Mouse (Mus musculus) limb, embryonic 11.5 days (tissue): ENCODE measurements around the gene Trim33. TPM values are rescaled to one million over a fixed set of nuclear protein-coding genes. Genes with fewer than 3 reads are reported as not detected.
A peak's percentile ranks its signal among the peaks of the same experiment; 100 is the strongest.

Experiments used
- ATAC-seq: fragments of 200-750 bp; cut with Nextera tagmentation; 2 replicates; pipeline ENCODE4 v1.8.0; 2017; ENCODE audit warnings: low read depth; ENCODE audit not compliant: insufficient number of reproducible peaks, low FRiP score, low TSS enrichment
- DNase-seq: peaks from one replicate; pipeline ENCODE4 v3.0.0-alpha.2; 2015; ENCODE audit warnings: low spot score
- H3K27ac ChIP-seq: fragments of 300-500 bp; sonication (generic); replicated peaks from 2 replicates; pipeline ENCODE4 v1.5.1; 2014; ENCODE audit warnings: low read depth, mild to moderate bottlenecking, low read length
- H3K27me3 ChIP-seq: fragments of 300-500 bp; sonication (generic); 2 replicates; pipeline ENCODE4 v1.6.1; 2014; ENCODE audit warnings: mild to moderate bottlenecking, low read length, mixed read lengths; ENCODE audit not compliant: control insufficient read depth, insufficient read depth
- H3K36me3 ChIP-seq: fragments of 300-500 bp; sonication (generic); 2 replicates; pipeline ENCODE4 v1.6.1; 2014; ENCODE audit warnings: mild to moderate bottlenecking, low read length, moderate library complexity, mixed read lengths; ENCODE audit not compliant: control insufficient read depth, insufficient read depth
- H3K4me1 ChIP-seq: fragments of 300-500 bp; sonication (generic); 2 replicates; pipeline ENCODE4 v1.6.1; 2014; ENCODE audit warnings: low read length, mixed read lengths; ENCODE audit not compliant: control insufficient read depth, insufficient read depth
- H3K4me2 ChIP-seq: fragments of 300-500 bp; sonication (generic); 2 replicates; pipeline ENCODE4 v1.6.1; 2014; ENCODE audit warnings: low read depth, mild to moderate bottlenecking, moderate library complexity; ENCODE audit not compliant: severe bottlenecking
- H3K4me3 ChIP-seq: fragments of 300-500 bp; sonication (generic); 2 replicates; pipeline ENCODE4 v1.5.1; 2014; ENCODE audit warnings: low read depth, low read length
- H3K9ac ChIP-seq: fragments of 300-500 bp; sonication (generic); 2 replicates; pipeline ENCODE4 v1.6.1; 2014; ENCODE audit warnings: mild to moderate bottlenecking, low read length
- H3K9me3 ChIP-seq: fragments of 300-500 bp; sonication (generic); 2 replicates; pipeline ENCODE4 v1.6.1; 2016; ENCODE audit warnings: low read length; ENCODE audit not compliant: control insufficient read depth
- WGBS: fragments of 180-500 bp; shearing (Covaris S2); extraction: QIAGEN DNeasy Blood & Tissue Kit; methylation state at CpG from one replicate; pipeline ENCODE4 v1.1.7; 2014; 5-methylcytosine and 5-hydroxymethylcytosine counted together
- polyA plus RNA-seq: library from polyadenylated mRNA; unstranded; fragments of >200 nt; fragmentation: Nextera tagmentation; extraction: Ambion mirVana; gene quantifications from 2 replicates; pipeline ENCODE4 v1.2.1, GENCODE M21; 2014

Gene Trim33
- polyA plus RNA-seq, 1 experiment from 2014 or later, result 27.5 TPM

DNA sequence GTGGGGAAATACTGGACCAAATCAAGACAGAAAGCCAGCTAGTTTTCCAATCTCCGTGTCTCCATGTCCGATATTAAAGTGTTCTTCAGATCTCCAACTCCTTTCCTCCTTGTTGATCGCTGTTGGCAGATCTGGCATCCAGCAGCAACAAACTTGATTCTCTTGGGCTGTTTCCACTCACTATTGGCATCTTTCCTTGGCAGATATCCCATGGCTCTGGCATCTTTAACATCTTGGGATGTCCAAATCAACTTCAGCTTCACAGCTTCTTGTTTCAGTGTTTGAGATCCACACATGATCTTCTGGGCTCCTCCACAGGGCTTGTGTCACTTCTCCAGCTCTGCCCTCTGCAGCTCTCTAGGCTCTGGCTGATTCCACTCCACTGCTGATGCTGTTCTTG is 89.6 kb downstream of the Trim33 start:
- Histone ChIP-seq H3K36me3 (no peaks in the 10 kb centered on the region), H3K27ac (no peak overlapping the region), H3K4me3 (no peak overlapping the region), H3K4me2 (no peak overlapping the region), H3K9me3 (no peaks in the 10 kb centered on the region), H3K9ac (no peak overlapping the region), H3K27me3 (no peaks in the 10 kb centered on the region), H3K4me1 (no peaks in the 10 kb centered on the region)
- 94% methylated on average over 3 of the region's 3 CpGs for whole genome bisulfite sequencing
- ATAC-seq (no peak), DNase-seq (no peak)

DNA sequence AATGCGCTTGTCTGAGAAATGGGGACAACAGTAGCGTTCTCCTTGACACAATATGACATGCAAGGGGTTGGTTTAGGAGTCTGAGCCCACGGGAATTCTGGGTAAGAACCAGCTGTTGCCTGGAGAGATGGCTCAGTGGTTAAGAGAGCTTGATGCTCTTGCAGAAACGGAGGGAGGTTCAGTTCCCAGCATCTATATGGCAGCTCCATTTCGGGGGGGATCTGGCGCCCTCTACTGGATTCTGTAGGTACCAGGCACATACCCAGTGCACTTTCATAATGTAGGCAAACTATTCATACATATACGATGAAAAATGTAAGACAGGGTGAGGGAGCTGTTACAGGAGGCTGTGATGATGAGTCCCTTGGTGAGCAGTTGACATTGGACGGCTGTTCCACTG is 94.9 kb downstream of the Trim33 start:
- DNase-seq, result peak; percentile 66
- H3K4me2 ChIP-seq, result no peak overlapping the region
- no peaks in the 10 kb centered on the region for H3K36me3 ChIP-seq
- 43% methylated on average over 8 of the region's 8 CpGs for WGBS
- no peak overlapping the region for H3K9ac ChIP-seq
- H3K4me1 ChIP-seq, result peaks cover 3% of the 10 kb centered on the region; the same call in 1 of the 2 replicates
- no peaks in the 10 kb centered on the region for H3K9me3 ChIP-seq
- H3K27me3 ChIP-seq, result no peaks in the 10 kb centered on the region
- H3K4me3 ChIP-seq, result no peak overlapping the region
- no peak overlapping the region for H3K27ac ChIP-seq
- no peak for ATAC-seq

DNA sequence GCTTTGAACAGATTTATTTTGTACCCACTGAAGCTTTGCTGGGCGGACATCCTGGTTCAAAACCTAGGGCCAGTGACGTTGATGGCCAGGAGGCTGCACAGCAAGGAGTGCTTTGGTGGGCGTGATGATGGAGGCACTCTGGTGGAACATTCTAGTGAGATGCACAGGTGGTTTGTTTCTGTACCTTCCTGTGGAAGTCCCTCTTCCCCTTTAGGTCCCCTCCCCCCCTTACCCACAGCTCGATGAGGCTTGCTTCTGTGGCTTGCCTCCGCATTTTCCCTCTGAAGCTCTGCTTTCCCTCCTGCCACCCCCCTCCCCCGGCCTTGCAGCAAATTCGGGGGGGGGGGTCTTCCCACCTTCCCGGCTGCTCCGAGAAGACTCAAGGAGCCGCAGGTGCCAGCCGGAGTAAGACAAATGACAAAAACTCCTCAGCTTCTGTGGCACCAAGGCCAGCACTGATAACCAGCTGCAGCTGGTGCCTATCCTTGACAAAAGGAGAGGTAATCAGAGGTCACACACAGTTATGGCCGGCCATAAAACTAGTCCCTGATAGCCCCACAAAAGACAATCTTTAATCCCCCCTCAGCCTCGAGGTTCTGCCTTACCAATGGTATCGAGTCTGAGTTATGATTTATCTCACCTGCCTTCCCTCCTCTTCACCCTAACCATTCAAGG is 96.2 kb downstream of the Trim33 start:
- ATAC-seq (no peak), DNase-seq (no peak)
- Histone ChIP-seq H3K4me2 (no peak overlapping the region), H3K4me3 (no peak overlapping the region), H3K4me1 (peaks cover 3% of the 10 kb centered on the region; the same call in 1 of the 2 replicates), H3K9me3 (no peaks in the 10 kb centered on the region), H3K27ac (no peak overlapping the region), H3K27me3 (no peaks in the 10 kb centered on the region), H3K36me3 (no peaks in the 10 kb centered on the region), H3K9ac (no peak overlapping the region)
- WGBS, result 25% methylated on average over 14 of the region's 14 CpGs

DNA sequence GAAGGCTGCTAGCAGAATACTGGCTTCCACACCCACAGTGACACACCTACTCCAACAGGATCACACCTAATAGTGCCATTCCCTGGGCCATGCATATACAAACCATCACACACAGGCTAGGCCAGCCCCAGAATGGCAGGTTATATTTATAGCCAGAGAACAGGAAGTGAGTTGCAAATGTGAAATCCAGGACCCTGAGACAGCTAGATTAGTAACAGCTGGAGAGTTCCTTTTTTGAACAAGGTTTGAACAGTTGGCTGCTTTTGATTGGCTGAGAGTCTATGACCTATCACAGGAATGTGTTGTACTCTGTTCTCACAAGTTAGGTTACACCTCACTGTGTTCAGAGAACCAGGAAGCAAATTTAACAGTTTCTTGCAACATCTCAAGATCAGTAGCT is 98.9 kb downstream of the Trim33 start:
- peak; percentile 88 for ATAC-seq
- peak; percentile 55 for DNase-seq
- Histone ChIP-seq H3K4me2 (no peak overlapping the region), H3K4me1 (peaks cover 3% of the 10 kb centered on the region; the same call in 1 of the 2 replicates), H3K4me3 (no peak overlapping the region), H3K27me3 (no peaks in the 10 kb centered on the region), H3K9me3 (no peaks in the 10 kb centered on the region), H3K27ac (no peak overlapping the region), H3K9ac (no peak overlapping the region), H3K36me3 (no peaks in the 10 kb centered on the region)

DNA sequence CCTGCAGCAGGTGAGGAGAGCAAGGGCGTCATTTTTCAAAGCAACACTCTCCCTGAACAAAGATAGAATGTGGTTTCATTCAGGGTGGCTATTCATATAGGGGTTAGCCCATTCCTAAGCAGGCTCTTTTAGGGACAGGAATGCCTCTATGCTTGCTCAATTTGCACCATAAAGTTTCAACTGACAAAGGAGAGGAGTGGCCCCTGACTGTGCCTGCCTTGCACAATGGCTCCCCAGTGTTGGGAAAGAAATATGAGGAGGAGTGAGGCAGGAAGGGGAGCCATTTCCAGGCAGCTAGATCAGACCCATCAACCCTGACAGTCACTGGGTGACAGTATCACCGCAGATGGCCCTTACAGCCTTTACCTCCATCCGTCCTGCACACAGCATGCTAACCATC is 100.3 kb downstream of the Trim33 start:
- WGBS, result 79% methylated on average over 3 of the region's 3 CpGs
- H3K9ac ChIP-seq, result no peak overlapping the region
- H3K36me3 ChIP-seq, result no peaks in the 10 kb centered on the region
- H3K9me3 ChIP-seq, result no peaks in the 10 kb centered on the region
- ATAC-seq (no peak), DNase-seq (no peak)
- H3K27me3 ChIP-seq, result no peaks in the 10 kb centered on the region
- no peak overlapping the region for H3K4me3 ChIP-seq
- H3K4me2 ChIP-seq, result no peak overlapping the region
- no peak overlapping the region for H3K27ac ChIP-seq
- peaks cover 3% of the 10 kb centered on the region; the same call in 1 of the 2 replicates for H3K4me1 ChIP-seq

DNA sequence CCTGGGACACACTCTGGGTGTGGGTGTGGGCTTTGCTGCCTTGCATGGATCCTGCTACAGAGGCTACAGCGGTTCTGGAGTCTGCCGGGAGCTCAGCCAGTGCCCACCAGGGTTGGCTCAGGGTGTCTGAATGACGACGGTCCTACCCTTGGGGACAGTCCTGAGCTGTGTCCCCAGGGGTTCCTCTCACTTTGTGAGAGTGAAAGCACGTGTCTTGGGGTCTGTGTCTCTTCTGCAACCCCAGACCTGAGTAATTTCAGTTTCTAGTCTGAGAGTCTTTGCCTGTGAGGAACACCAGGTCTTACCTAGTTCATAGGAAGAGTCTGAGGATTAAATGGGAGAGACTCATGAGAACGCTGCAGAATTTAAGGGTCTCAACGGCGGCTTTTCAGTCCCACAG is 101.7 kb downstream of the Trim33 start:
- no peak overlapping the region for H3K9ac ChIP-seq
- WGBS, result 86% methylated on average over 8 of the region's 8 CpGs
- no peaks in the 10 kb centered on the region for H3K36me3 ChIP-seq
- no peaks in the 10 kb centered on the region for H3K9me3 ChIP-seq
- no peak overlapping the region for H3K4me2 ChIP-seq
- H3K4me1 ChIP-seq, result no peaks in the 10 kb centered on the region
- ATAC-seq (no peak), DNase-seq (no peak)
- H3K27ac ChIP-seq, result no peak overlapping the region
- H3K27me3 ChIP-seq, result no peaks in the 10 kb centered on the region
- H3K4me3 ChIP-seq, result no peak overlapping the region

DNA sequence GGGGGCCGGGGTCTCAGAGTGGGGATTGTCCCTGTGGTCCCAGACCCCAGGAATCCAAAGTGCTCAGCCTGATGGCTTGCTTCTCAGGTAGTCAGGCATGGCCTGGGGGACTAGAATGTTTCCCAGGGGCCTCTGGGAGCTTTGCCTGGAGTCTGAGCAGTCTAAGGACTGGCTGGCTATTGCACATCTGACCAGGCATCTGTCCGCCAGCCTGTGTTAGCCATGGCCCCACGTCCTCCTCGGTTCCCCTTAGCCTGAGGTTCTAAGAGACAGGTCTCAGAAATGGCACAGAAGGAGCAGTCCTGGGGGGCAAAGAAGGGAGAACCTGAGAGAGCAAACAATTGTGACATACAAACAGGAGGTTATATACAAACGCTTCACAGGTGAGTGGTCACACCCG is 102.3 kb downstream of the Trim33 start:
- no peak overlapping the region for H3K4me3 ChIP-seq
- H3K4me2 ChIP-seq, result no peak overlapping the region
- ATAC-seq (no peak), DNase-seq (no peak)
- H3K9ac ChIP-seq, result no peak overlapping the region
- H3K9me3 ChIP-seq, result no peaks in the 10 kb centered on the region
- H3K36me3 ChIP-seq, result no peaks in the 10 kb centered on the region
- 96% methylated on average over 6 of the region's 6 CpGs for WGBS
- H3K27me3 ChIP-seq, result no peaks in the 10 kb centered on the region
- H3K4me1 ChIP-seq, result no peaks in the 10 kb centered on the region
- no peak overlapping the region for H3K27ac ChIP-seq

DNA sequence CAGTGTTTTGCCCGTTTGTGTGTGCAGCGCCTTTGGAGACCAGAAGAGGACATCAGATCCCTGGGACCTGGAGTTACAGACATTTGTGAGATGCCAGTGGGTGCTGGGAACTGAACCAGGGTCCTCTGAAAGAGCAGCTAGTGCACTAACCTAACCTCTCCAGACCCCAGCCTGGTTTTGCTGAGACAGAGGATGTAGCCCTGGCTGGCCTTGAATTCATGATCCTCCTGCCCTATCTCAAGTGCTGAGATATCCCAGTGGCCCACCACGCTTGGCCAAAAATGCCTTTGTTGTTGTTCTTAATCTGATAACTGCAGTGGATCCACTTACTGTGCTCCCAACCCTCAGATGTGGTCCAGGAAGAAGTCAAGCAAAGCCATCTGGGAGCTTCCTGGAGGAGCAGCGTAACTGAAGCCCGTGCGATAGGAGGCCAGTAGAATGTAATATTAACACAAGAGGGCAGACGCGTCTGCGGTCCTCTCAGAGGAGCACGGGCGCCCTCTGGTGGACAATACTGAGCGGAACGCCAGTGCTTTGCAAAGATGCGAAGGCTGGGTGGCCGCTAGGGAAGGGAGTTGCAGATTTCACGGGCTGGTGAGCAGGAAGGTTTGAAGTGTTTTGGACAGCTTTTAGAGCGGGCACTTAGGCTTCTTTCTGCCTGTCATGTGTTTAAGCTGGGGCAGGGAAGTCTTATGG is 103.9 kb downstream of the Trim33 start:
- no peaks in the 10 kb centered on the region for H3K4me1 ChIP-seq
- 21% methylated on average over 17 of the region's 17 CpGs for WGBS
- H3K27me3 ChIP-seq, result no peaks in the 10 kb centered on the region
- no peak overlapping the region for H3K9ac ChIP-seq
- no peaks in the 10 kb centered on the region for H3K36me3 ChIP-seq
- no peak overlapping the region for H3K4me2 ChIP-seq
- H3K27ac ChIP-seq, result no peak overlapping the region
- no peak overlapping the region for H3K4me3 ChIP-seq
- H3K9me3 ChIP-seq, result no peaks in the 10 kb centered on the region
- ATAC-seq (peak; percentile 22; the same call in 1 of the 2 replicates), DNase-seq (peak; percentile 96)
